Mouse (Mus musculus) heart, adult 2 months (tissue): ENCODE data around the gene Sh3rf3. TPM values are rescaled to one million over a fixed set of nuclear protein-coding genes. Genes with fewer than 3 reads are reported as not detected.

Experiments
- DNase-seq, 2 experiments: peaks; one replicate each; pipeline ENCODE4 v3.0.0; 2021
- H3K27ac ChIP-seq: fragments of 200-600 bp; 2 replicates; pipeline ENCODE4 v1.8.1; 2022
- H3K27me3 ChIP-seq: fragments of 200-500 bp; 2 replicates; pipeline ENCODE4 v1.6.1; 2012; ENCODE audit warnings: mild to moderate bottlenecking, low read length, inconsistent platforms, mixed read lengths; ENCODE audit not compliant: control insufficient read depth, insufficient read depth
- H3K36me3 ChIP-seq: fragments of 200-500 bp; 2 replicates; pipeline ENCODE4 v1.6.1; 2012; ENCODE audit warnings: low read length, inconsistent platforms; ENCODE audit not compliant: control insufficient read depth, insufficient read depth
- H3K4me1 ChIP-seq: fragments of 200-500 bp; 2 replicates; pipeline ENCODE4 v1.6.1; 2011; ENCODE audit warnings: low read length; ENCODE audit not compliant: control insufficient read depth, insufficient read depth
- H3K4me3 ChIP-seq: fragments of 200-600 bp; 2 replicates; pipeline ENCODE4 v1.8.1; 2022
- H3K79me2 ChIP-seq: fragments of 200-500 bp; replicated peaks from 2 replicates; pipeline ENCODE4 v1.6.1; 2012; ENCODE audit warnings: mild to moderate bottlenecking, inconsistent platforms, low read length, moderate library complexity, mixed read lengths; ENCODE audit not compliant: control insufficient read depth, insufficient read depth
- H3K9ac ChIP-seq: fragments of 200-500 bp; 2 replicates; pipeline ENCODE4 v1.6.1; 2012; ENCODE audit warnings: low read depth, mild to moderate bottlenecking, control low read depth, inconsistent platforms, low read length, mixed read lengths
- CTCF ChIP-seq: fragments of 200-600 bp; IDR thresholded peaks from 2 replicates; pipeline ENCODE4 v1.8.1; 2022; ENCODE audit warnings: antibody characterized with exemption, mild to moderate bottlenecking, moderate library complexity
- EP300 ChIP-seq: fragments of 200-500 bp; IDR thresholded peaks from 2 replicates; pipeline ENCODE4 v1.6.1; 2011; ENCODE audit warnings: low read depth, low read length, control low read depth; ENCODE audit not compliant: insufficient read depth
- POLR2A ChIP-seq: fragments of 200-500 bp; IDR thresholded peaks from 2 replicates; pipeline ENCODE4 v1.6.1; 2011; ENCODE audit warnings: mild to moderate bottlenecking, low read depth, low read length, control low read depth; ENCODE audit not compliant: insufficient read depth
- WGBS: fragments of 180-500 bp; shearing (Covaris S2); methylation state at CpG from one replicate; pipeline ENCODE4 v1.1.7; 2018; 5-methylcytosine and 5-hydroxymethylcytosine counted together
- intact Hi-C: fragments of 180-260 bp; cut with DNase I; formaldehyde crosslinking; loops from one replicate; pipeline ENCODE4 v1.15.1; 2025
- polyA plus RNA-seq: library from polyadenylated mRNA; depleted of rRNA; stranded (reverse); fragments of >200 nt; gene quantifications from 2 replicates; pipeline ENCODE4 v1.2.3, GENCODE M21; 2012
- total RNA-seq, 2 experiments: library from RNA; stranded (reverse); gene quantifications; 2 replicates each; pipeline ENCODE4 v1.2.3; 2021

Sh3rf3 gene
- total and polyA plus RNA-seq, 3 experiments, result 0.80 to 1.6 (median 0.97) TPM

- intact Hi-C loops, result no loop called here
- no peaks in the 10 kb centered on the region for H3K27me3 ChIP-seq
- no peaks in the 10 kb centered on the region for H3K36me3 ChIP-seq
- H3K4me3 ChIP-seq, result no peak overlapping the region
- DNase-seq, result no peak
- no peak overlapping the region for H3K9ac ChIP-seq
- no peaks in the 10 kb centered on the region; the same call in 1 of the 2 replicates for H3K4me1 ChIP-seq
- no peaks in the 10 kb centered on the region for H3K79me2 ChIP-seq
- H3K27ac ChIP-seq, result no peak overlapping the region
- WGBS, result 48% methylated on average over 6 of the region's 6 CpGs
- TF ChIP-seq EP300 (no peak), POLR2A (no peak), CTCF (no peak)
Measured at GRCm38 (mm10) chr10:59066804-59067203, 253.6 kb downstream of the Sh3rf3 start.

GRCm38 (mm10) chr10:59072827-59073226 lies 259.7 kb downstream of the Sh3rf3 start:
- H3K4me3 ChIP-seq, result no peak overlapping the region
- no peaks in the 10 kb centered on the region for H3K79me2 ChIP-seq
- DNase-seq, result no peak
- TF ChIP-seq EP300 (no peak), CTCF (no peak), POLR2A (no peak)
- intact Hi-C loops, result no loop called here
- no peak overlapping the region for H3K9ac ChIP-seq
- H3K4me1 ChIP-seq, result no peaks in the 10 kb centered on the region; the same call in 1 of the 2 replicates
- H3K36me3 ChIP-seq, result no peaks in the 10 kb centered on the region
- no peaks in the 10 kb centered on the region for H3K27me3 ChIP-seq
- no peak overlapping the region for H3K27ac ChIP-seq
- 29% methylated on average over 4 of the region's 4 CpGs for WGBS

GRCm38 (mm10) chr10:59076681-59077080 lies 263.5 kb downstream of the Sh3rf3 start:
- Histone ChIP-seq H3K9ac (no peak overlapping the region), H3K4me3 (no peak overlapping the region), H3K36me3 (no peaks in the 10 kb centered on the region), H3K79me2 (no peaks in the 10 kb centered on the region), H3K27me3 (no peaks in the 10 kb centered on the region), H3K4me1 (peaks cover 1% of the 10 kb centered on the region; the same call in 1 of the 2 replicates), H3K27ac (no peak overlapping the region)
- TF ChIP-seq EP300 (no peak), POLR2A (no peak), CTCF (no peak)
- intact Hi-C loops, result no loop called here
- DNase-seq, result no peak
- 87% methylated on average over 10 of the region's 10 CpGs for WGBS

GRCm38 (mm10) chr10:59077909-59078308 lies 264.8 kb downstream of the Sh3rf3 start:
- H3K36me3 ChIP-seq, result no peaks in the 10 kb centered on the region
- H3K27ac ChIP-seq, result no peak overlapping the region
- WGBS, result 67% methylated on average over 10 of the region's 10 CpGs
- H3K27me3 ChIP-seq, result no peaks in the 10 kb centered on the region
- TF ChIP-seq EP300 (no peak), POLR2A (no peak), CTCF (no peak)
- no peak overlapping the region for H3K9ac ChIP-seq
- intact Hi-C loops, result no loop called here
- no peak for DNase-seq
- no peak overlapping the region for H3K4me3 ChIP-seq
- H3K79me2 ChIP-seq, result no peaks in the 10 kb centered on the region
- H3K4me1 ChIP-seq, result peaks cover 1% of the 10 kb centered on the region; the same call in 1 of the 2 replicates

- intact Hi-C loops, result no loop called here
- Histone ChIP-seq H3K36me3 (no peaks in the 10 kb centered on the region), H3K27me3 (no peaks in the 10 kb centered on the region), H3K27ac (no peak overlapping the region), H3K4me3 (no peak overlapping the region), H3K9ac (no peak overlapping the region), H3K79me2 (no peaks in the 10 kb centered on the region), H3K4me1 (no peaks in the 10 kb centered on the region)
- DNase-seq, result no peak
- WGBS, result 91% methylated on average over 5 of the region's 5 CpGs
- TF ChIP-seq EP300, result no peak
- no peak for TF ChIP-seq POLR2A
- TF ChIP-seq CTCF, result no peak
Measured at GRCm38 (mm10) chr10:59085604-59086003, 272.4 kb downstream of the Sh3rf3 start.

- no peaks in the 10 kb centered on the region for H3K36me3 ChIP-seq
- H3K4me3 ChIP-seq, result no peak overlapping the region
- no peak overlapping the region for H3K9ac ChIP-seq
- DNase-seq, result no peak
- no peak overlapping the region for H3K27ac ChIP-seq
- no peaks in the 10 kb centered on the region for H3K79me2 ChIP-seq
- WGBS, result 91% methylated on average over 5 of the region's 5 CpGs
- TF ChIP-seq CTCF (no peak), POLR2A (no peak), EP300 (no peak)
- H3K4me1 ChIP-seq, result no peaks in the 10 kb centered on the region
- H3K27me3 ChIP-seq, result no peaks in the 10 kb centered on the region
- intact Hi-C loops, result no loop called here
Measured at GRCm38 (mm10) chr10:59086578-59086977, 273.4 kb downstream of the Sh3rf3 start.
